Mouse (Mus musculus) erythroblast, embryonic 14.5 days (primary cell): ENCODE results near the gene Sae1. TPM values are rescaled to one million over a fixed set of nuclear protein-coding genes. Genes with fewer than 3 reads are reported as not detected.

Source experiments
- H3K27me3 ChIP-seq: 2 replicates; pipeline ENCODE4 v1.6.1; 2012; ENCODE audit warnings: inconsistent platforms; ENCODE audit not compliant: control insufficient read depth
- H3K36me3 ChIP-seq: 2 replicates; pipeline ENCODE4 v1.6.1; 2012; ENCODE audit warnings: mild to moderate bottlenecking, inconsistent platforms; ENCODE audit not compliant: control insufficient read depth
- H3K4me1 ChIP-seq: 2 replicates; pipeline ENCODE4 v1.6.1; 2012; ENCODE audit warnings: inconsistent platforms; ENCODE audit not compliant: control insufficient read depth
- H3K4me3 ChIP-seq: replicated peaks from 2 replicates; pipeline ENCODE3; 2012; ENCODE audit warnings: moderate library complexity, mild to moderate bottlenecking, inconsistent platforms
- H3K9me3 ChIP-seq: 2 replicates; pipeline ENCODE4 v1.6.1; 2012; ENCODE audit warnings: low read length, inconsistent platforms, mixed read lengths; ENCODE audit not compliant: control insufficient read depth
- GATA1 ChIP-seq: IDR thresholded peaks from 2 replicates; pipeline ENCODE4 v1.6.1; 2012; ENCODE audit warnings: low read length, inconsistent platforms, mixed read lengths
- TAL1 ChIP-seq: IDR thresholded peaks from 3 replicates; pipeline ENCODE4 v1.6.1; 2012; ENCODE audit warnings: low read length, inconsistent platforms, mixed read lengths
- polyA plus RNA-seq: library from polyadenylated mRNA; stranded (reverse); fragments of >175 nt; gene quantifications from 2 replicates; pipeline ENCODE4 v1.2.3, GENCODE M21; 2012

Sae1 gene
- polyA plus RNA-seq, 1 experiment, result 2.0 TPM

- no peaks in the 10 kb centered on the region for H3K27me3 ChIP-seq
- H3K36me3 ChIP-seq, result peaks cover 96% of the 10 kb centered on the region
- no peak for TF ChIP-seq TAL1
- TF ChIP-seq GATA1, result no peak
- no peaks in the 10 kb centered on the region for H3K9me3 ChIP-seq
- no peaks in the 10 kb centered on the region; the same call in 1 of the 2 replicates for H3K4me1 ChIP-seq
- H3K4me3 ChIP-seq, result no peak overlapping the region
Observed at GRCm38 (mm10) chr7:16366669-16367068, 20.9 kb downstream of the Sae1 start.

- no peaks in the 10 kb centered on the region; the same call in 1 of the 2 replicates for H3K4me1 ChIP-seq
- H3K4me3 ChIP-seq, result no peak overlapping the region
- no peaks in the 10 kb centered on the region for H3K9me3 ChIP-seq
- H3K36me3 ChIP-seq, result peaks cover 98% of the 10 kb centered on the region
- H3K27me3 ChIP-seq, result no peaks in the 10 kb centered on the region
- no peak for TF ChIP-seq TAL1
- TF ChIP-seq GATA1, result no peak
Observed at GRCm38 (mm10) chr7:16366133-16366646, 21.4 kb downstream of the Sae1 start.

- no peaks in the 10 kb centered on the region; the same call in 1 of the 2 replicates for H3K4me1 ChIP-seq
Observed at GRCm38 (mm10) chr7:16364901-16365500, 22.6 kb downstream of the Sae1 start.

GRCm38 (mm10) chr7:16364319-16364718 lies 23.3 kb downstream of the Sae1 start:
- H3K9me3 ChIP-seq, result no peaks in the 10 kb centered on the region
- H3K4me1 ChIP-seq, result no peaks in the 10 kb centered on the region
- no peak for TF ChIP-seq GATA1
- no peak for TF ChIP-seq TAL1
- H3K4me3 ChIP-seq, result no peak overlapping the region
- H3K36me3 ChIP-seq, result peaks cover 97% of the 10 kb centered on the region
- H3K27me3 ChIP-seq, result no peaks in the 10 kb centered on the region

More at GRCm38 (mm10) chr7:16364901-16365500, 22.6 kb downstream of the Sae1 start:
- Histone ChIP-seq H3K4me3 (no peak overlapping the region), H3K36me3 (peaks cover 98% of the 10 kb centered on the region), H3K27me3 (no peaks in the 10 kb centered on the region), H3K9me3 (no peaks in the 10 kb centered on the region)
- TF ChIP-seq TAL1 (no peak), GATA1 (no peak)

- no peak for TF ChIP-seq GATA1
- no peak for TF ChIP-seq TAL1
- no peaks in the 10 kb centered on the region for H3K4me1 ChIP-seq
- no peak overlapping the region for H3K4me3 ChIP-seq
- no peaks in the 10 kb centered on the region for H3K27me3 ChIP-seq
- H3K36me3 ChIP-seq, result peaks cover 82% of the 10 kb centered on the region
- H3K9me3 ChIP-seq, result no peaks in the 10 kb centered on the region
Observed at GRCm38 (mm10) chr7:16357602-16358001, 30.0 kb downstream of the Sae1 start.

GRCm38 (mm10) chr7:16355854-16356594 lies 31.6 kb downstream of the Sae1 start:
- Histone ChIP-seq H3K27me3 (no peaks in the 10 kb centered on the region), H3K36me3 (peaks cover 82% of the 10 kb centered on the region), H3K4me1 (no peaks in the 10 kb centered on the region), H3K9me3 (no peaks in the 10 kb centered on the region), H3K4me3 (no peak overlapping the region)
- TF ChIP-seq TAL1, result no peak
- TF ChIP-seq GATA1, result no peak

- H3K9me3 ChIP-seq, result no peaks in the 10 kb centered on the region
- no peaks in the 10 kb centered on the region for H3K27me3 ChIP-seq
- no peak overlapping the region for H3K4me3 ChIP-seq
- no peak for TF ChIP-seq GATA1
- no peak for TF ChIP-seq TAL1
- peaks cover 73% of the 10 kb centered on the region for H3K36me3 ChIP-seq
- no peaks in the 10 kb centered on the region for H3K4me1 ChIP-seq
Observed at GRCm38 (mm10) chr7:16349999-16350398, 37.6 kb downstream of the Sae1 start.

- no peaks in the 10 kb centered on the region for H3K27me3 ChIP-seq
- H3K4me3 ChIP-seq, result no peak overlapping the region
- TF ChIP-seq GATA1, result no peak
- TF ChIP-seq TAL1, result no peak
- H3K36me3 ChIP-seq, result peaks cover 83% of the 10 kb centered on the region
- H3K4me1 ChIP-seq, result peaks cover 18% of the 10 kb centered on the region
- H3K9me3 ChIP-seq, result no peaks in the 10 kb centered on the region
Observed at GRCm38 (mm10) chr7:16345297-16345696, 42.3 kb downstream of the Sae1 start.

- H3K4me1 ChIP-seq, result peaks cover 24% of the 10 kb centered on the region
- TF ChIP-seq TAL1 (no peak), GATA1 (no peak)
- no peak overlapping the region for H3K4me3 ChIP-seq
- no peaks in the 10 kb centered on the region for H3K9me3 ChIP-seq
- no peaks in the 10 kb centered on the region for H3K27me3 ChIP-seq
- peaks cover 83% of the 10 kb centered on the region for H3K36me3 ChIP-seq
Observed at GRCm38 (mm10) chr7:16344598-16344997, 43.0 kb downstream of the Sae1 start.
